Mouse (Mus musculus): ENCODE data around the gene Hes1.

DNA sequence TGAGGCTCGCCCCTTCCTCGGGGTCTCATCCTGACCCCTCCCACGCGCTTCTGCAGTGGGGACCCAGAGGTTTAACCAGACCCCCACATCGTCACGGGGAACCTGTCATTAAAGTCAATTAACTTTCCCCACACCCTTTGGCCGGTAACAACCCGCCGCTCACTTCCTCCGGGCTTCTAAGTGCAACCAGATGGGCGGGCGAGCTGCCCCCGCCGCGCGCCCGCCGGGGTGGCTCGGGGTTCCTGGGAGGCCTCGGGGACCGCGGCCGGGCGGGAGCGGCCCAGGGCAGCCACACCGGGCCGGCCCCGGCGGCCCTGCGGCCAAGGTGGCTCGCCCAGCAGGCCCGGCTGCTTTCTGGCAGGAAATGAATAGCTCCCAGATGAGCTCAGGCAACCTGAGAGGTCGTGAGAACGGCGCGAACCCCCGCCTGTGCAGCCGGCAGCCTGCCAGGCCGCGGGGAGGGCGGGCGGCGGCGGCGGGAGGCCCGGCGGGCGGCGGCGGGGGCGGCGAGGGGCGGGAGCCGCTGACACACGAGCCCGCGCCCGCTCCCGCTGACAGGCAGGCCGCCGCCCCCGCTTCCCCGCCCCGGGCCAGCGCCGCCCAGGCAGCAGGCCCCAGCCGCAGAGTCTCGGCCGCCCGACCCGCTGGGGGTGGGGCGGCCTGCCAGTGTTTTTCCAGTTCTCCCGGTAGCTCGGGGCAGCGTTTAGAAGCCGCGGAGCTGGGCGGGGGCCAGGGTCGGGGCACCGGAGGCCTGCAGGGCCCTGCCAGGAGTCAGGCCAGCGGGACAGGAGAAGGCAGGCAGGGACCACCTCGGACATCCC is 6.0 kb downstream of the Hes1 start:
- TF ChIP-seq POLR2A (IDR thresholded peaks at IDR 0.05; ENCODE audit: insufficient read depth, low read depth, low read length) (no peak), CTCF (IDR thresholded peaks at IDR 0.05) (no peak)
